Mouse (Mus musculus) bone marrow macrophage, adult 2 months (primary cell): ENCODE measurements around the gene Ptpn11.

Source experiments
- CTCF ChIP-seq: IDR thresholded peaks from 2 replicates; pipeline ENCODE4 v1.5.1; 2012; ENCODE audit warnings: low read depth, mild to moderate bottlenecking, low read length, moderate library complexity
- POLR2A ChIP-seq: IDR thresholded peaks from 2 replicates; pipeline ENCODE4 v1.6.1; 2012; ENCODE audit warnings: mild to moderate bottlenecking, low read depth, low read length, borderline replicate concordance

GRCm38 (mm10) chr5:121217313-121217634 lies 26.1 kb upstream of the Ptpn11 start:
- TF ChIP-seq POLR2A (no peak), CTCF (no peak)
